Mouse (Mus musculus) heart, embryonic 12.5 days (tissue): ENCODE data around the gene Cmtm6. TPM values are rescaled to one million over a fixed set of nuclear protein-coding genes. Genes with fewer than 3 reads are reported as not detected.

ENCODE experiments used
- ATAC-seq: fragments of 200-750 bp; cut with Nextera tagmentation; 2 replicates; pipeline ENCODE4 v1.8.0; 2017; ENCODE audit warnings: moderate TSS enrichment, moderate library complexity; ENCODE audit not compliant: insufficient number of reproducible peaks, low FRiP score
- H3K27ac ChIP-seq: fragments of 300-500 bp; sonication (generic); 2 replicates; pipeline ENCODE4 v1.5.1; 2016; ENCODE audit warnings: mild to moderate bottlenecking, moderate library complexity; ENCODE audit not compliant: poor library complexity, severe bottlenecking
- H3K27me3 ChIP-seq: fragments of 300-500 bp; sonication (generic); replicated peaks from 2 replicates; pipeline ENCODE4 v1.6.1; 2016; ENCODE audit warnings: mild to moderate bottlenecking, moderate library complexity
- H3K36me3 ChIP-seq: fragments of 300-500 bp; sonication (generic); 2 replicates; pipeline ENCODE4 v1.6.1; 2016; ENCODE audit warnings: mild to moderate bottlenecking, moderate library complexity
- H3K4me1 ChIP-seq: fragments of 300-500 bp; sonication (generic); replicated peaks from 2 replicates; pipeline ENCODE4 v1.6.1; 2016; ENCODE audit warnings: mild to moderate bottlenecking
- H3K4me2 ChIP-seq: fragments of 300-500 bp; sonication (generic); 2 replicates; pipeline ENCODE4 v1.6.1; 2016; ENCODE audit warnings: mild to moderate bottlenecking, moderate library complexity
- H3K4me3 ChIP-seq: fragments of 300-500 bp; sonication (generic); 2 replicates; pipeline ENCODE4 v1.5.1; 2016; ENCODE audit warnings: mild to moderate bottlenecking
- H3K9ac ChIP-seq: fragments of 300-500 bp; sonication (generic); 2 replicates; pipeline ENCODE4 v1.6.1; 2016; ENCODE audit warnings: mild to moderate bottlenecking, moderate library complexity
- H3K9me3 ChIP-seq: fragments of 300-500 bp; sonication (generic); replicated peaks from 2 replicates; pipeline ENCODE4 v1.6.1; 2016; ENCODE audit warnings: mild to moderate bottlenecking, moderate library complexity
- WGBS: fragments of 180-500 bp; shearing (Covaris S2); methylation state at CpG from one replicate; pipeline ENCODE4 v1.1.7; 2016; 5-methylcytosine and 5-hydroxymethylcytosine counted together
- polyA plus RNA-seq: library from polyadenylated mRNA; unstranded; fragments of >200 nt; fragmentation: Nextera tagmentation; extraction: Ambion mirVana; gene quantifications from 2 replicates; pipeline ENCODE4 v1.2.1, GENCODE M21; 2016

Gene Cmtm6
- polyA plus RNA-seq, 1 experiment from 2014 or later = 43.9 TPM

DNA sequence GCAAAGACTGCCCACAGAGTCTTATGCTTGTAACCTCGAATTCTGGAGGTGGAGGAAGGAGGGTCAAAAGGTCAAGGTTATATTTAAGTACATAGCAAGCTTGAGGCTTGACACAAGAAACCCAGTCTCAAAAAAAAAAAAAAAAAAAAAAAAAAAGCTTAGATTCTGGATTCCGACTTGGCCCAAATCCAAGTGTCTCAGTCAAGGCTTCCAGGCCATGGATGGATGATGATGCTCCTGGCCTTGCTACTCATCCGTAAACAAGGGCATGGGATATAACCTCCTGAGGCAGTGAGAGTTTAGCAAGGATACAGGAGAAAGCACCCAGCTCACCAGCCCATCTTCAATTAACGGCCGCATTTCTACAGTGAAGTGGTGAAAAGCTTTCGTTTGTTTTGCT is 43.7 kb downstream of the Cmtm6 start:
- Histone ChIP-seq H3K27ac (no peak overlapping the region), H3K9ac (no peak overlapping the region), H3K36me3 (peaks cover 26% of the 10 kb centered on the region), H3K4me1 (peaks cover 25% of the 10 kb centered on the region), H3K4me3 (no peak overlapping the region), H3K4me2 (no peak overlapping the region), H3K27me3 (no peaks in the 10 kb centered on the region), H3K9me3 (0 out of 2 replicates have a peak, but pooled peaks cover 5% of the 10 kb centered on the region)
- 65% methylated on average over 6 of the region's 6 CpGs for WGBS
- no peak for ATAC-seq

DNA sequence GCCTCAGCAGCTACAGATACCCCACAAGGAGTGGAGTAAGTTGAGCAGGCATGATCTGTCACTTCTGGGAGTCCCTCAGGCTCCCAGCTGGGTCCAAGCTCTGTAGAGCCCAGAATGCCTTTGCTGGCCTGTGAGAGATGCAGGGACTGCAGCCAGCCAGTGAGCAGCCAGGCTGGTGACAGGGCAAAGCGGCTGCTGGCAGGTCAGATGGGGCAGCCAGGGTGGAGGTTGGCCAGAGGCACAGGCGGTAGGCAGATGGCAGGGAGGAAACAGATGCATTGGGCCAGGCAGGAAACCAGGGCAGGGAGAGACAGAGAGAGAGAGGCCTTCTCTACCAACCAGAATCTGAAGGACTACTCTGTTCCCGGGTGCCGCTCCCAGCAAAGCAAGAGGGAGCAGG is 44.4 kb downstream of the Cmtm6 start:
- no peak overlapping the region for H3K4me2 ChIP-seq
- H3K9ac ChIP-seq = no peak overlapping the region
- peaks cover 31% of the 10 kb centered on the region for H3K4me1 ChIP-seq
- peaks cover 19% of the 10 kb centered on the region for H3K36me3 ChIP-seq
- H3K27me3 ChIP-seq = no peaks in the 10 kb centered on the region
- WGBS = 53% methylated on average over 4 of the region's 4 CpGs
- H3K9me3 ChIP-seq = 0 out of 2 replicates have a peak, but pooled peaks cover 5% of the 10 kb centered on the region
- no peak for ATAC-seq
- no peak overlapping the region for H3K4me3 ChIP-seq
- H3K27ac ChIP-seq = peak overlapping the region; percentile 35; the same call in 1 of the 2 replicates

DNA sequence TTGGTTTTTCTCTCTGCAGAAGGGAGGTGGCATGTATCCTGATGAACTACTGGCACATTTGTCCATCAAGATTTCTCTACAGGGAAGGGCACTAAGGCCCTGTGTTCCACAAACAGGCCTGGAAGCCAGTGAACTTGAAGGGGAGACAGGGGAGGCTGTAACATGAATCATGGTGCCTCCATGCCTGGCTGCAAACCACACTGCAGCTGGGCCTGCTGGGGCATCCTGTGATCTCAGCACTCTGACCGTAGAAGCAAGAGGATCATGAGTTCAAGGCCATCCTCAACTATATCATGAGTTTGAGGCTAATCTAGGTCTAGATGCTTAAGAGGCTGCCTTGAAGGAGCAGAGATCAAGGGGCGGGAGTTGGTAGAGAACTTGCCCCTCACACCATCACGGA is 45.4 kb downstream of the Cmtm6 start:
- no peak overlapping the region for H3K4me2 ChIP-seq
- no peak overlapping the region for H3K27ac ChIP-seq
- H3K36me3 ChIP-seq = peaks cover 11% of the 10 kb centered on the region
- H3K27me3 ChIP-seq = no peaks in the 10 kb centered on the region
- no peak overlapping the region for H3K9ac ChIP-seq
- 0 out of 2 replicates have a peak, but pooled peaks cover 5% of the 10 kb centered on the region for H3K9me3 ChIP-seq
- H3K4me3 ChIP-seq = no peak overlapping the region
- WGBS = 85% methylated on average over 3 of the region's 3 CpGs
- H3K4me1 ChIP-seq = peaks cover 35% of the 10 kb centered on the region
- ATAC-seq = no peak

DNA sequence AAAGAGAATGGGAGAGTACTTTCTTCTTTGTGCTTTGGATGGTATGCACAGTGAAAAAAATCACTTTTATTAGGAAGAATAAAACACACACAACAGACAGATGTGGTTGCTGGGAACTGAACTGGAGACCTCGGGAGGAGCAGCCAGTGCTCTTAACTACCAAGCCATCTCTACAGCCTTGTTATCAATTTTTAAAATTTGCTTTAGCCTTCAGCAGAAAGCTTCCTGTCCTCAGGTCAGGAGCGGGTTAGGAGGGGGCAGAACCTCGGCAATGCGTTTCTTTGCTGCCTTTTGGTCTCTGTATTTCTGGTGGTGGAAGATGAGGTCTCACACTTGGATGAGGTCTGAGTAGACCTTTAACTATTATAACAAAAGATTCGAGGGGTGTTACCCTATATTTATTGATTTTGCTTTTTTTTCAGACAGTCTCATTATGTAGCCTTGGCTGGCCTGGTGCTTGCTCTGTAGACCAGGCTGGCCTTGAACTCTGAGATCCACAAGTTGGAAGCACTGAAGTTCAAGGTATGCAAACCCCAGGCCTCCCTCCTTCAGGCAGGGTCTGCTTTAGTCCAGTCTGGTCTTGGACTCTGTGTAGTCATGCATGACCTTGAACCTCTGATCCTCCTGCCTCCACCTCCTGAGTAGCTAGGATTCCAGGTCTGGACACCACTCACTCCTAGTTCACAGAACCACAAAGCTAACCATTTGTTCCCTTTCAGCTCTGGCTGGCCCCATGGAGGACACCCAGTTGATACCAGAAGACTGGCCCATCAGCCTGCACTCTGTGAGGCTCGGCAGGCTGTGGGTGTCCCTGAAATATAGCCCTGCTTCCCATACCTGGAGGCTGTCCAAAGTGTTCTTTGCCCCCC is 46.5 kb downstream of the Cmtm6 start:
- Histone ChIP-seq H3K27me3 (no peaks in the 10 kb centered on the region), H3K9ac (no peak overlapping the region), H3K4me2 (no peak overlapping the region), H3K36me3 (peaks cover 4% of the 10 kb centered on the region), H3K27ac (no peak overlapping the region), H3K4me3 (no peak overlapping the region), H3K9me3 (0 out of 2 replicates have a peak, but pooled peaks cover under 1% of the 10 kb centered on the region), H3K4me1 (peaks cover 35% of the 10 kb centered on the region)
- ATAC-seq = no peak
- WGBS = 70% methylated on average over 6 of the region's 6 CpGs

DNA sequence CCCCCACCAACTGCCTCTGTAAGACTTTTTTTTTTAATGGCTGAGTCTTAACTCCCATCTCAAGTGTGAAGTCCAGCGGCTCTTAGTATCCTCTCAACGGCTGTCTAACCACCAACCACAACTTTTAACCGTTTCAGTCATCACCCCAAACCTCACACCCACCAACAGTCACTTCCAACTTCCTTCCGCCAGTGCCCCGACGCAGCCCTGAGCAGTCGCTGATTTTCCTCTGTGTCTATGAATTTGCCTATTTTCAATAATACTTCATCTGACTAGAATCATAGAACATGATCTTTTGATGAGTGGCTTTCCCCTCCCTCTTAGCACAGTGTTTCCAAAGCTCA is 47.1 kb downstream of the Cmtm6 start:
- WGBS = 69% methylated on average over 7 of the region's 7 CpGs
- no peak overlapping the region for H3K4me2 ChIP-seq
- H3K36me3 ChIP-seq = no peaks in the 10 kb centered on the region
- no peak overlapping the region for H3K9ac ChIP-seq
- H3K9me3 ChIP-seq = no peaks in the 10 kb centered on the region
- no peak overlapping the region for H3K27ac ChIP-seq
- H3K4me3 ChIP-seq = no peak overlapping the region
- ATAC-seq = no peak
- H3K4me1 ChIP-seq = peaks cover 35% of the 10 kb centered on the region
- H3K27me3 ChIP-seq = no peaks in the 10 kb centered on the region

DNA sequence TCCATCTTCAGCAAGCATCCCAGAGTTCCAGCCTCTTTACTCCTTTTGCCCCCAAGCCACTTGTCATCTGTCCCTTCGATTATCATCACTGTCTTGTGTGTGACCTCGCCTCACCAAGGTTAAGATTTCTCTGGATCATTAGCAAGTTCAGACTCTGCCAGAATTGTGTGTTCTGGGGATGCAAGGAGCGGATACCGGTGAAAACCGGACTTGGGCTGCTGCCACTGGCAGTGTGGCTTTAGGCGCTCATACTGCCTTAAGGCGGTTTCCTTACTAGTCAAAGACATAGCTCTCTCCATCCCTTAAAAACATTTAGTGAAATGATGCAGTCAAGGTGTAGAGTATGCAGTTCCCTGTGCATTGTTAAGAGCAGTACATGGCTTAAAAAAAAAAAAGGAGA is 48.0 kb downstream of the Cmtm6 start:
- no peak for ATAC-seq
- Histone ChIP-seq H3K27ac (no peak overlapping the region), H3K27me3 (no peaks in the 10 kb centered on the region)

DNA sequence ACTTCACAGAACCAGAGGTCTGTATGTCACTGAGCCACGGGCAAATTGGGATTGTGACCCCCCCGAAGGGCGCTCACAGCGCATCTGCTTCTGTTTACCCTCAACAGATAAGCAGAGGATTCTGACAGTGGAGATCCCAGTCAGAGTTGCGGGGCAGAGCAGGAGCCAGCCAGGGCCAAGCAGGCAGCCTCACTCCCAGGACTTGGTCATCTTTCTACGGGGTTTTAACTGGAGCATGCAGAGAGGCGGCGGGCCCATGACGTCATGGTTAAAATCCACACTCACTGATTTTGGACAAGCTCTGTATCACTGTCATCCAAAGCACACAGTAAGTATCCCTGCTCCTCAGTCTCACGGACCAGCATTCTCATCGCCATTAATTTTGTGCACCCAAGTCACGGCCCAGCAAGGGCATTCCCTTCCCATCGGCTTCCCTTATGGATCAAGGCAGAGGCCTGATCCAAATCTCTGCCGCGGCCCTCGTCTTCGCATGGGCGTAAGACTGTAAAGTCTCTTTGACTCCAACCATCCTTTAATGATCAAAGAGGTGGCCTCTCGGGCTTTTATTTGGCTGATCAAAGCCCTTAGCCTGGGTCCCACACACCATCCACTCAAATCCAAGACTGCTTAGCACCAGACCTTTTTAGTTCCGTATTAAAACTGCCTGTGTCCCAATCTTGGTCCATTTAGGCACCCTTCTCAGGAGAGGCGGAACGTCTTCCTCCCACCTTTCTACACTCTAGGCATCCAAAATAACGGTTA is 49.2 kb downstream of the Cmtm6 start:
- H3K9me3 ChIP-seq = no peaks in the 10 kb centered on the region
- peak overlapping the region; percentile 63 for H3K4me3 ChIP-seq
- H3K36me3 ChIP-seq = no peaks in the 10 kb centered on the region
- no peaks in the 10 kb centered on the region for H3K27me3 ChIP-seq
- 15% methylated on average over 23 of the region's 23 CpGs for WGBS
- peak overlapping the region; percentile 84 for H3K9ac ChIP-seq
- peaks cover 30% of the 10 kb centered on the region for H3K4me1 ChIP-seq
- peak overlapping the region; percentile 77 for H3K4me2 ChIP-seq
- no peak for ATAC-seq
- H3K27ac ChIP-seq = peak overlapping the region; percentile 85

More for the DNA sequence above, 48.0 kb downstream of the Cmtm6 start:
- Histone ChIP-seq H3K36me3 (no peaks in the 10 kb centered on the region), H3K4me1 (peaks cover 35% of the 10 kb centered on the region), H3K9me3 (no peaks in the 10 kb centered on the region), H3K4me2 (no peak overlapping the region), H3K9ac (no peak overlapping the region), H3K4me3 (no peak overlapping the region)
- WGBS = 86% methylated on average over 7 of the region's 7 CpGs

DNA sequence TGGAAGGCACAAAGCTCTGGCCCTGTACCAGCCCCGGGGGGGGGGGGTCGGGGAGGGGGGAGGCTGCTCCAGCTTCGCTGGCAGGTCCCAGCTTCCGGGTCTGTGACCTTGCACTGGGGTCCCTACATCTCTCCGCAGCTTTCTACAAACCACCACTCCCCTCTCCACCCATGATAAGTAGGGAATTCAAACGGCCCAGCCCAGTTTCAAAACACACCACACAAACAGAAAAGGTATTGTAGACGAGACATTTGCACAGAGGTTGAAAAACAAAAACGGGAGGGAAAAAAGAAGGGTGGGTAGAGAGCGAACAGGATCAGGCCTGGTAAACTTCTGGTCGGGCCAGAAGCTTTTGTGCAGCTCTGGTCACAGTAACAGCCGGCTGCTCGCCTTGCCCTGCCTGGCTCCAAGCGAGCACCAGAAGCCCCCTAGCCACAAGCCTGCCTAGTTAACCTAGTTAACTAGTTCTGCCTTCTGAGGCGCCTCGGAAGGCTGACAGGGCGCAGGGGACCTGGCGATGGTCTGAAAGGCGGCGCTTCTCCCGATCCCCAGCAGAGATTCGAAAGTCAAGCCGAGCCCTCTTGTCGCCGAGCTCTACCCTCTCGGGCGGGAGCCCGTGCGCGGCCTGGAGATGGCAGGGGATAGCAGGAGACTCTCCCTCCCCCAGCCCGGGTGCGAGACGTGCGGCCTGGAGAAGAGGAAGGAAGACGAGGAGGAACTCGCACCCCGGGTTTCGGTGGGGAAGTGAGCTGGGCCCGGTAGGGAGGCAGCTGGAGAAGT is 50.0 kb downstream of the Cmtm6 start:
- Histone ChIP-seq H3K27ac (peak overlapping the region; percentile 85), H3K4me1 (peaks cover 30% of the 10 kb centered on the region), H3K36me3 (no peaks in the 10 kb centered on the region), H3K4me2 (peak overlapping the region; percentile 77), H3K9ac (peak overlapping the region; percentile 84), H3K4me3 (peak overlapping the region; percentile 63), H3K27me3 (no peaks in the 10 kb centered on the region), H3K9me3 (no peaks in the 10 kb centered on the region)
- WGBS = under 1% methylated on average over 38 of the region's 38 CpGs
- peak; percentile 56 for ATAC-seq

DNA sequence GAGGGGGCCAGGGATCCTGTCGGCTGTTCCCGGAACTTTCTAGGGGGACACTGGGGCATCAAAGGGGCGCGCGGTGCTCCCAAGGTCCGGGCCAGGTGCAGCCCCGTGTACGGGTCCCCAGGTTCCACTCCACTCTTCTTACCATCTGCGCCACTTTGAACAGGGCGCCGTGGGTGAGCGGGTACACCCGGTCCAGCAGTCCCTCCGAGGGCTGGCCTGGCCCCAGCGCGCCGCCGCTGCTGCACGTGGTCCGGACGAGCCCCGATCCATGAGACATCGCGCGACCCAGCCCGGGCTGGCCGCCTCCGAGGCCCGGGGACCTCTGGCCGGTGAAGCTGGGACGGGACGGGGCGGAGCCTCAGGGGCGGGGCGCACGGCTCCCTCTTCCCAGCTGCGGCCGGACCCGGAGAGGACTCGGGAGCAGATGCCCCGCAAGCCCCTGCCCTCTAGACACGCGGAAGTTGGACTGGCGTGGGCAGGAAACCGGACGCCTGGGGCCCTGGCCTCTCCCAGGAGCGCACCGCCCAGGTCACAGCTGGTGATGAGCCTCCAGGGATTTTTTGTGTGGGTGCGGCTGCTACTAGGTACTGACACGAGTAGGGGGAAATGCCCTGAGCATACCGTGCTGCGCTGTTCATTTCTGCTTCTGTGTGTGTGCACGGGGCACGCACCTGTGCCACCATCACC is 50.8 kb downstream of the Cmtm6 start, which contains the start of gene Cmtm7:
Gene Cmtm7, minus strand, starts transcription at position 331 of the 687 bp plus-strand sequence.
- 1% methylated on average over 53 of the region's 54 CpGs for WGBS
- H3K36me3 ChIP-seq = no peaks in the 10 kb centered on the region
- no peaks in the 10 kb centered on the region for H3K9me3 ChIP-seq
- peak within 1 kb of the TSS; percentile 77 for H3K4me2 ChIP-seq
- H3K9ac ChIP-seq = peak within 1 kb of the TSS; percentile 84
- peak; percentile 85 for ATAC-seq
- no peaks in the 10 kb centered on the region for H3K27me3 ChIP-seq
- peak within 1 kb of the TSS; percentile 63 for H3K4me3 ChIP-seq
- peaks cover 25% of the 10 kb centered on the region for H3K4me1 ChIP-seq
- peak within 1 kb of the TSS; percentile 85 for H3K27ac ChIP-seq

DNA sequence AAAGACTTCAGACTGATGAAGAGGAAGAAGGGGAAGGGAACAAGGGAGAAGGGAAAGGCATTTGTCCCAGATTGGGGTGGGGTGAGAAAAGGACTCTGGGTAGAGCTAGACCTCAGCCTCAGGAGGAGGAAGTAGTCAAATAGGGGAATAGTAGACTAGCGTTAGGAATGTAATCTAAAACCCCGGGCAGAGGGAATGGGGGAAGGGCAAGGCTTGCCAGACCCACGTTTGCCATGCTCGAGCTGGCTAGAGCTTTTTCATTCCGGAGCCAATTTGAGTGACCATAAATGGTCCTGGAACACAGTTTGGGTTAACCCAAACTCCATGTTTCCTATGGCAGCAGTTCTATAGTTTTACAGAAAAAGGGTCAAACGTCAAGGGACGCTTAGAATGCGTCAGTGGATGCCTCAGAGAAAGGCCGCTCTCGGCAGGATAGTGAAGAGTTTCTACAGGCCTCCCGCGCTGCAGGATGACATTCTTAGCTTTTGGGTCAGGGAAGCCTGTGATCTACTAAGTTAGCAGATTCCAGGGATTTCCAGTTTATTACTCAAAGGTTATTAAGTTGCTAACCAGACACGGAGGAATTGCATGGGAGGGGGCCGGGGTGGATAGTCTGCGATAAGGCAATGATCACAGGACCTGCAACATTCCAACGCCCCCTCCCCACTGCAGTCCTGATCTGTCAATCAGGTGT is 54.7 kb downstream of the Cmtm6 start:
- Histone ChIP-seq H3K27ac (no peak overlapping the region), H3K4me2 (peak overlapping the region; percentile 41), H3K9me3 (peaks cover 4% of the 10 kb centered on the region; the same call in 1 of the 2 replicates), H3K27me3 (no peaks in the 10 kb centered on the region), H3K9ac (no peak overlapping the region), H3K4me3 (no peak overlapping the region), H3K4me1 (peaks cover 10% of the 10 kb centered on the region), H3K36me3 (no peaks in the 10 kb centered on the region)
- WGBS = 12% methylated on average over 16 of the region's 16 CpGs
- no peak for ATAC-seq
